Mouse (Mus musculus): ENCODE measurements at regions not wholly inside any gene's neighbourhood (a gene's known extent, or its start where the extent isn't known, plus 50 kb on each side); places are given as distances from the start of the nearest gene placed in this dataset.

- DNase-seq, result no peak
These were observed 254.5 kb downstream of the Drd1 start for GRCm38 (mm10) chr13:53800978-53801377.

- DNase-seq, result no peak
These were observed 266.7 kb downstream of the Drd1 start for GRCm38 (mm10) chr13:53788809-53789208.

- DNase-seq, result peak; percentile 68 to 84
These were observed 272.0 kb downstream of the Drd1 start for GRCm38 (mm10) chr13:53783492-53783891.

- DNase-seq, result peak; percentile 35 to 40
These were observed 276.4 kb downstream of the Drd1 start for GRCm38 (mm10) chr13:53779150-53779549.

GRCm38 (mm10) chr13:53776421-53776820 is 279.1 kb downstream of the Drd1 start:
- DNase-seq, result no peak

GRCm38 (mm10) chr13:53775687-53776086 is 279.8 kb downstream of the Drd1 start:
- peak; percentile 17 to 19 for DNase-seq

- peak; percentile 49 to 62 for DNase-seq
These were observed 290.8 kb downstream of the Drd1 start for GRCm38 (mm10) chr13:53764613-53765243.

- DNase-seq, result no peak
These were observed 284.8 kb upstream of the Msx2 start for GRCm38 (mm10) chr13:53757576-53758237.

GRCm38 (mm10) chr13:53756970-53757530 is 284.2 kb upstream of the Msx2 start:
- DNase-seq, result no peak

GRCm38 (mm10) chr13:53755046-53755615 is 282.3 kb upstream of the Msx2 start:
- DNase-seq, result no peak

GRCm38 (mm10) chr13:53753049-53753448 is 280.2 kb upstream of the Msx2 start:
- no peak for DNase-seq

- no peak for DNase-seq
These were observed 268.1 kb upstream of the Msx2 start for GRCm38 (mm10) chr13:53740981-53741380.

GRCm38 (mm10) chr13:53739127-53739526 is 266.3 kb upstream of the Msx2 start:
- DNase-seq, result no peak

GRCm38 (mm10) chr13:53734944-53735343 is 262.1 kb upstream of the Msx2 start:
- DNase-seq, result no peak

GRCm38 (mm10) chr13:53730259-53730902 is 257.5 kb upstream of the Msx2 start:
- DNase-seq, result no peak

GRCm38 (mm10) chr13:53729848-53730247 is 257.0 kb upstream of the Msx2 start:
- no peak for DNase-seq

GRCm38 (mm10) chr13:53726031-53726430 is 253.2 kb upstream of the Msx2 start:
- no peak for DNase-seq

GRCm38 (mm10) chr13:53722881-53723280 is 250.0 kb upstream of the Msx2 start:
- no peak for DNase-seq

GRCm38 (mm10) chr13:53721038-53721463 is 248.2 kb upstream of the Msx2 start:
- DNase-seq, result no peak

GRCm38 (mm10) chr13:53717582-53717981 is 244.7 kb upstream of the Msx2 start:
- DNase-seq, result no peak

GRCm38 (mm10) chr13:53717086-53717485 is 244.2 kb upstream of the Msx2 start:
- DNase-seq, result no peak

- no peak for DNase-seq
These were observed 236.2 kb upstream of the Msx2 start for GRCm38 (mm10) chr13:53709062-53709461.

GRCm38 (mm10) chr13:53707548-53707947 is 234.7 kb upstream of the Msx2 start:
- no peak for DNase-seq

All from cerebellum, postnatal 36 days (tissue).